Mouse (Mus musculus): Measurements from ENCODE around the gene Arhgap10.
A peak's percentile ranks its signal among the peaks of the same experiment; 100 is the strongest.

DNA sequence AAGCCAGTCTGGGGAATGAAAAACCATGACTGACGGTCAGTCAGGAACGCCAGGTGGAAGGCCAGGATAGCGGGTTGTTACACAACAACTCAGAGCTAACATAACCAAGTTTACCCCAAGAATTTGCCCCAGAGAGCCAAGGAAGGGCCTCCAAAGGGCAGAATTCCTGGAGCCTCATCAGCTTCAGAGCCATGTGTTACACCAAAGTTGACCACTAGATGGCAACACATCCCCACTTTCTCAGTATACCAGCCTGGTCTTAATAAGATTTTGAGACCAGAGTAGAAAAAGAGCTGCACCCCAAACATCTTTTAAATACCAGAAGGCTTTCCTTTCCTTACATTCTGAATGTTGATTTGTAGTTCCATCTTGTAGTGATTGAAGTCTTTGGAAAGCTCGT is 98.0 kb downstream of the Arhgap10 start:
- TF ChIP-seq CTCF (IDR thresholded peaks at IDR 0.05; ENCODE audit: extremely low read depth, insufficient read depth, low read length) (peak; percentile 69), POLR2A (IDR thresholded peaks at IDR 0.05; ENCODE audit: extremely low read depth, insufficient read depth, low read length) (no peak)
